Mouse (Mus musculus): ENCODE results near the gene Fkbp11.
A peak's percentile ranks its signal among the peaks of the same experiment; 100 is the strongest.

Gene Fkbp11

GRCm38 (mm10) chr15:98738796-98739195 lies 10.8 kb upstream of the Fkbp11 start:
- no peak for DNase-seq

- no peak for DNase-seq
These were observed 9.9 kb upstream of the Fkbp11 start for GRCm38 (mm10) chr15:98737881-98738280.

GRCm38 (mm10) chr15:98736521-98736920 lies 8.5 kb upstream of the Fkbp11 start:
- no peak for DNase-seq

GRCm38 (mm10) chr15:98733976-98734566 lies 6.1 kb upstream of the Fkbp11 start:
- DNase-seq = no peak

GRCm38 (mm10) chr15:98733370-98733769 lies 5.4 kb upstream of the Fkbp11 start:
- DNase-seq = no peak

- DNase-seq = no peak
These were observed 4.1 kb upstream of the Fkbp11 start for GRCm38 (mm10) chr15:98732006-98732531.

GRCm38 (mm10) chr15:98730790-98731189 lies 2.8 kb upstream of the Fkbp11 start:
- DNase-seq = no peak

GRCm38 (mm10) chr15:98729791-98730545 lies 2.0 kb upstream of the Fkbp11 start:
- no peak for DNase-seq

GRCm38 (mm10) chr15:98728366-98728765 lies 368 bp upstream of the Fkbp11 start:
- no peak for DNase-seq

GRCm38 (mm10) chr15:98726746-98727145 lies 1.3 kb downstream of the Fkbp11 start:
- DNase-seq = no peak

GRCm38 (mm10) chr15:98726079-98726478 lies 1.9 kb downstream of the Fkbp11 start:
- no peak for DNase-seq

- no peak for DNase-seq
These were observed 3.6 kb downstream of the Fkbp11 start for GRCm38 (mm10) chr15:98724441-98724840.

GRCm38 (mm10) chr15:98722854-98723253 lies 5.1 kb downstream of the Fkbp11 start:
- DNase-seq = no peak

- DNase-seq = no peak
These were observed 5.8 kb downstream of the Fkbp11 start for GRCm38 (mm10) chr15:98722191-98722590.

- no peak for DNase-seq
These were observed 10.7 kb downstream of the Fkbp11 start for GRCm38 (mm10) chr15:98717301-98717700.

- DNase-seq = peak; percentile 97
These were observed 13.8 kb downstream of the Fkbp11 start for GRCm38 (mm10) chr15:98714230-98714652.

- no peak for DNase-seq
These were observed 17.6 kb downstream of the Fkbp11 start for GRCm38 (mm10) chr15:98710442-98710841.

- peak; percentile 98 for DNase-seq
These were observed 20.1 kb downstream of the Fkbp11 start, which contains the start of gene Ccdc65 for GRCm38 (mm10) chr15:98707766-98708372. Gene Ccdc65 (plus strand): TSS chr15:98708207.

- DNase-seq = no peak
These were observed 23.7 kb downstream of the Fkbp11 start for GRCm38 (mm10) chr15:98704312-98704711.

- DNase-seq = peak; percentile 97
These were observed 28.6 kb downstream of the Fkbp11 start for GRCm38 (mm10) chr15:98699190-98700105.

- no peak for DNase-seq
These were observed 31.8 kb downstream of the Fkbp11 start for GRCm38 (mm10) chr15:98696216-98696615.

GRCm38 (mm10) chr15:98695726-98696125 lies 32.3 kb downstream of the Fkbp11 start:
- peak; percentile 94 for DNase-seq
